Mouse (Mus musculus): ENCODE measurements around the gene Olfr155. TPM values are rescaled to one million over a fixed set of nuclear protein-coding genes. Genes with fewer than 3 reads are reported as not detected.

Olfr155 gene
- polyA plus RNA-seq, 1 experiment from 2014 or later = not detected

Other genes starting within 250 kb of the Olfr155 start
- gene Npr2, start 219.6 kb upstream of the Olfr155 start, polyA plus RNA-seq (2014; fragmentation: Nextera tagmentation; extraction: Ambion mirVana) = 15.1 and 16.2 TPM in 2 replicates
- 5.1 and 5.8 TPM in 2 replicates for gene Spag8, start 198.0 kb upstream of the Olfr155 start, polyA plus RNA-seq (2014; fragmentation: Nextera tagmentation; extraction: Ambion mirVana)
- gene Hint2, start 195.1 kb upstream of the Olfr155 start, polyA plus RNA-seq (2014; fragmentation: Nextera tagmentation; extraction: Ambion mirVana) = 68.8 and 81.3 TPM in 2 replicates
- 11.2 and 13.3 TPM in 2 replicates for gene Tmem8b, start 182.6 kb upstream of the Olfr155 start, polyA plus RNA-seq (2014; fragmentation: Nextera tagmentation; extraction: Ambion mirVana)
- 2.7 and 2.9 TPM in 2 replicates for gene Fam221b, start 182.4 kb upstream of the Olfr155 start, polyA plus RNA-seq (2014; fragmentation: Nextera tagmentation; extraction: Ambion mirVana)
- not detected in 2 replicates for gene Olfr70, start 150.8 kb upstream of the Olfr155 start, polyA plus RNA-seq (2014; fragmentation: Nextera tagmentation; extraction: Ambion mirVana)
- gene Olfr71, start 141.3 kb upstream of the Olfr155 start, polyA plus RNA-seq (2014; fragmentation: Nextera tagmentation; extraction: Ambion mirVana) = 0.16 TPM in 1 of 2 replicates, not detected in the other
- gene Hrct1, start 124.4 kb upstream of the Olfr155 start, polyA plus RNA-seq (2014; fragmentation: Nextera tagmentation; extraction: Ambion mirVana) = 0.20 and 0.30 TPM in 2 replicates
- not detected in 2 replicates for gene Spaar, start 121.5 kb upstream of the Olfr155 start, polyA plus RNA-seq (2014; fragmentation: Nextera tagmentation; extraction: Ambion mirVana)
- not detected in 2 replicates for gene Olfr159, start 80.6 kb upstream of the Olfr155 start, polyA plus RNA-seq (2014; fragmentation: Nextera tagmentation; extraction: Ambion mirVana)
- not detected in 2 replicates for gene Olfr156, start 27.7 kb upstream of the Olfr155 start, polyA plus RNA-seq (2014; fragmentation: Nextera tagmentation; extraction: Ambion mirVana)
- not detected in 2 replicates for gene Olfr157, start 11.4 kb upstream of the Olfr155 start, polyA plus RNA-seq (2014; fragmentation: Nextera tagmentation; extraction: Ambion mirVana)
- gene Reck, start 24.0 kb downstream of the Olfr155 start, polyA plus RNA-seq (2014; fragmentation: Nextera tagmentation; extraction: Ambion mirVana) = 4.4 and 6.8 TPM in 2 replicates
- gene Glipr2, start 105.8 kb downstream of the Olfr155 start, polyA plus RNA-seq (2014; fragmentation: Nextera tagmentation; extraction: Ambion mirVana) = 27.0 and 31.8 TPM in 2 replicates
- not detected in 2 replicates for gene Ccin, start 131.9 kb downstream of the Olfr155 start, polyA plus RNA-seq (2014; fragmentation: Nextera tagmentation; extraction: Ambion mirVana)
- gene Clta, start 152.9 kb downstream of the Olfr155 start, polyA plus RNA-seq (2014; fragmentation: Nextera tagmentation; extraction: Ambion mirVana) = 317 and 327 TPM in 2 replicates
- gene Gne, start 232.6 kb downstream of the Olfr155 start, polyA plus RNA-seq (2014; fragmentation: Nextera tagmentation; extraction: Ambion mirVana) = 21.9 and 29.5 TPM in 2 replicates